Mouse (Mus musculus) stomach, embryonic 16.5 days (tissue): Measurements from ENCODE around the gene Prkcg. TPM values are rescaled to one million over a fixed set of nuclear protein-coding genes. Genes with fewer than 3 reads are reported as not detected.
A peak's percentile ranks its signal among the peaks of the same experiment; 100 is the strongest.

ENCODE experiments used
- ATAC-seq: fragments of 200-750 bp; cut with Nextera tagmentation; 2 replicates; pipeline ENCODE4 v1.8.0; 2017; ENCODE audit warnings: moderate number of reproducible peaks, moderate TSS enrichment; ENCODE audit not compliant: insufficient read depth, low FRiP score
- H3K27ac ChIP-seq: fragments of 300-500 bp; sonication (generic); 2 replicates; pipeline ENCODE4 v1.5.1; 2014; ENCODE audit warnings: low read length
- H3K27me3 ChIP-seq: fragments of 300-500 bp; sonication (generic); 2 replicates; pipeline ENCODE4 v1.6.1; 2014; ENCODE audit warnings: low read length, control low read depth, mixed read lengths; ENCODE audit not compliant: control insufficient read depth, insufficient read depth
- H3K36me3 ChIP-seq: fragments of 300-500 bp; sonication (generic); 2 replicates; pipeline ENCODE4 v1.6.1; 2014; ENCODE audit warnings: low read length; ENCODE audit not compliant: control insufficient read depth, insufficient read depth
- H3K4me1 ChIP-seq: fragments of 300-500 bp; sonication (generic); 2 replicates; pipeline ENCODE4 v1.6.1; 2014; ENCODE audit warnings: low read length, control low read depth, mixed read lengths; ENCODE audit not compliant: control insufficient read depth, insufficient read depth
- H3K4me2 ChIP-seq: fragments of 300-500 bp; sonication (generic); 2 replicates; pipeline ENCODE4 v1.6.1; 2014; ENCODE audit warnings: low read depth, low read length, mixed read lengths
- H3K4me3 ChIP-seq: fragments of 300-500 bp; sonication (generic); replicated peaks from 2 replicates; pipeline ENCODE4 v1.5.1; 2014; ENCODE audit warnings: mild to moderate bottlenecking, low read length
- H3K9ac ChIP-seq: fragments of 300-500 bp; sonication (generic); 2 replicates; pipeline ENCODE4 v1.6.1; 2014; ENCODE audit warnings: low read length
- H3K9me3 ChIP-seq: fragments of 300-500 bp; sonication (generic); replicated peaks from 2 replicates; pipeline ENCODE4 v1.6.1; 2016; ENCODE audit warnings: low read length, control low read depth; ENCODE audit not compliant: control insufficient read depth
- WGBS: fragments of 180-500 bp; shearing (Covaris S2); extraction: QIAGEN DNeasy Blood & Tissue Kit; methylation state at CpG from one replicate; pipeline ENCODE4 v1.1.7; 2014; 5-methylcytosine and 5-hydroxymethylcytosine counted together
- polyA plus RNA-seq: library from polyadenylated mRNA; unstranded; fragments of >200 nt; fragmentation: Nextera tagmentation; extraction: Ambion mirVana; gene quantifications from 2 replicates; pipeline ENCODE4 v1.2.1, GENCODE M21; 2015

The Prkcg gene
- 0.32 and 1.1 TPM in 2 replicates for polyA plus RNA-seq

- peak within 1 kb of the TSS; percentile 61 for H3K4me3 ChIP-seq
- H3K9me3 ChIP-seq = no peaks in the 10 kb centered on the region
- 3% methylated on average over 29 of the region's 30 CpGs for WGBS
- H3K36me3 ChIP-seq = no peaks in the 10 kb centered on the region
- no peaks in the 10 kb centered on the region for H3K27me3 ChIP-seq
- peak; percentile 43 for ATAC-seq
- peak within 1 kb of the TSS; percentile 73 for H3K4me2 ChIP-seq
- H3K4me1 ChIP-seq = peaks cover 29% of the 10 kb centered on the region
- peak within 1 kb of the TSS; percentile 81 for H3K9ac ChIP-seq
- peak within 1 kb of the TSS; percentile 98 for H3K27ac ChIP-seq
Observed at GRCm38 (mm10) chr7:3288976-3289970, at the start of gene Prkcg, which contains the start of gene Myadm. TSS of gene Prkcg (plus strand) at chr7:3289179. TSS of gene Myadm (plus strand) at chr7:3289080.

- WGBS = 82% methylated on average over 2 of the region's 2 CpGs
- H3K4me3 ChIP-seq = no peak overlapping the region
- H3K4me2 ChIP-seq = no peak overlapping the region
- no peaks in the 10 kb centered on the region for H3K9me3 ChIP-seq
- H3K4me1 ChIP-seq = no peaks in the 10 kb centered on the region
- H3K27ac ChIP-seq = no peak overlapping the region
- no peak overlapping the region for H3K9ac ChIP-seq
- no peaks in the 10 kb centered on the region for H3K27me3 ChIP-seq
- no peak for ATAC-seq
- no peaks in the 10 kb centered on the region for H3K36me3 ChIP-seq
Observed at GRCm38 (mm10) chr7:3239193-3239592, 49.8 kb upstream of the Prkcg start.

GRCm38 (mm10) chr7:3260701-3261100 lies 28.3 kb upstream of the Prkcg start:
- Histone ChIP-seq H3K4me2 (no peak overlapping the region), H3K9me3 (no peaks in the 10 kb centered on the region), H3K27ac (no peak overlapping the region), H3K36me3 (no peaks in the 10 kb centered on the region), H3K4me1 (peaks cover 3% of the 10 kb centered on the region; the same call in 1 of the 2 replicates), H3K9ac (no peak overlapping the region), H3K4me3 (no peak overlapping the region), H3K27me3 (no peaks in the 10 kb centered on the region)
- no peak for ATAC-seq
- 62% methylated on average over 3 of the region's 3 CpGs for WGBS

- Histone ChIP-seq H3K9ac (no peak overlapping the region), H3K27ac (no peak overlapping the region), H3K36me3 (no peaks in the 10 kb centered on the region), H3K4me2 (no peak overlapping the region), H3K4me1 (peaks cover 3% of the 10 kb centered on the region; the same call in 1 of the 2 replicates), H3K27me3 (no peaks in the 10 kb centered on the region), H3K4me3 (no peak overlapping the region), H3K9me3 (no peaks in the 10 kb centered on the region)
- ATAC-seq = no peak
- WGBS = 64% methylated on average over 4 of the region's 4 CpGs
Observed at GRCm38 (mm10) chr7:3261446-3261845, 27.5 kb upstream of the Prkcg start.

GRCm38 (mm10) chr7:3262789-3263188 lies 26.2 kb upstream of the Prkcg start:
- no peak overlapping the region for H3K27ac ChIP-seq
- H3K4me1 ChIP-seq = peaks cover 3% of the 10 kb centered on the region; the same call in 1 of the 2 replicates
- no peak for ATAC-seq
- WGBS = 30% methylated on average over 2 of the region's 2 CpGs
- no peak overlapping the region for H3K4me2 ChIP-seq
- H3K9ac ChIP-seq = no peak overlapping the region
- H3K9me3 ChIP-seq = no peaks in the 10 kb centered on the region
- H3K36me3 ChIP-seq = no peaks in the 10 kb centered on the region
- H3K27me3 ChIP-seq = no peaks in the 10 kb centered on the region
- no peak overlapping the region for H3K4me3 ChIP-seq

- no peak overlapping the region for H3K4me3 ChIP-seq
- no peaks in the 10 kb centered on the region for H3K36me3 ChIP-seq
- WGBS = 25% methylated on average over 22 of the region's 22 CpGs
- H3K27me3 ChIP-seq = no peaks in the 10 kb centered on the region
- no peak overlapping the region for H3K27ac ChIP-seq
- peaks cover 3% of the 10 kb centered on the region; the same call in 1 of the 2 replicates for H3K4me1 ChIP-seq
- no peak for ATAC-seq
- peak overlapping the region; percentile 27; the same call in 1 of the 2 replicates for H3K4me2 ChIP-seq
- H3K9me3 ChIP-seq = no peaks in the 10 kb centered on the region
- 0 out of 2 replicates have a peak overlapping the region, but pooled peaks have one; percentile 20 for H3K9ac ChIP-seq
Observed at GRCm38 (mm10) chr7:3264390-3265022, 24.5 kb upstream of the Prkcg start.

GRCm38 (mm10) chr7:3265311-3265710 lies 23.7 kb upstream of the Prkcg start:
- 62% methylated on average over 6 of the region's 6 CpGs for WGBS
- Histone ChIP-seq H3K4me3 (no peak overlapping the region), H3K4me1 (peaks cover 3% of the 10 kb centered on the region; the same call in 1 of the 2 replicates), H3K4me2 (peak overlapping the region; percentile 27; the same call in 1 of the 2 replicates), H3K27me3 (no peaks in the 10 kb centered on the region), H3K36me3 (no peaks in the 10 kb centered on the region), H3K9ac (no peak overlapping the region), H3K27ac (no peak overlapping the region), H3K9me3 (no peaks in the 10 kb centered on the region)
- ATAC-seq = no peak

GRCm38 (mm10) chr7:3267261-3267660 lies 21.7 kb upstream of the Prkcg start:
- no peak overlapping the region for H3K9ac ChIP-seq
- no peak overlapping the region for H3K27ac ChIP-seq
- peaks cover 3% of the 10 kb centered on the region; the same call in 1 of the 2 replicates for H3K4me1 ChIP-seq
- WGBS = 58% methylated on average over 3 of the region's 3 CpGs
- no peak overlapping the region for H3K4me3 ChIP-seq
- ATAC-seq = no peak
- H3K36me3 ChIP-seq = no peaks in the 10 kb centered on the region
- H3K4me2 ChIP-seq = no peak overlapping the region
- no peaks in the 10 kb centered on the region for H3K27me3 ChIP-seq
- no peaks in the 10 kb centered on the region for H3K9me3 ChIP-seq

- no peak for ATAC-seq
- H3K36me3 ChIP-seq = no peaks in the 10 kb centered on the region
- no peak overlapping the region for H3K9ac ChIP-seq
- H3K27me3 ChIP-seq = no peaks in the 10 kb centered on the region
- H3K27ac ChIP-seq = no peak overlapping the region
- H3K4me2 ChIP-seq = no peak overlapping the region
- 62% methylated on average over 8 of the region's 8 CpGs for WGBS
- no peak overlapping the region for H3K4me3 ChIP-seq
- H3K4me1 ChIP-seq = peaks cover 3% of the 10 kb centered on the region; the same call in 1 of the 2 replicates
- no peaks in the 10 kb centered on the region for H3K9me3 ChIP-seq
Observed at GRCm38 (mm10) chr7:3267888-3268287, 21.1 kb upstream of the Prkcg start.
